Mouse (Mus musculus) NIH3T3 (cell line): ENCODE measurements around the gene Ptprk.

ENCODE experiments used
- DNase-seq: peaks from one replicate; pipeline ENCODE4 v3.0.0-alpha.2; 2012; ENCODE audit warnings: low read depth

The Ptprk gene

DNA sequence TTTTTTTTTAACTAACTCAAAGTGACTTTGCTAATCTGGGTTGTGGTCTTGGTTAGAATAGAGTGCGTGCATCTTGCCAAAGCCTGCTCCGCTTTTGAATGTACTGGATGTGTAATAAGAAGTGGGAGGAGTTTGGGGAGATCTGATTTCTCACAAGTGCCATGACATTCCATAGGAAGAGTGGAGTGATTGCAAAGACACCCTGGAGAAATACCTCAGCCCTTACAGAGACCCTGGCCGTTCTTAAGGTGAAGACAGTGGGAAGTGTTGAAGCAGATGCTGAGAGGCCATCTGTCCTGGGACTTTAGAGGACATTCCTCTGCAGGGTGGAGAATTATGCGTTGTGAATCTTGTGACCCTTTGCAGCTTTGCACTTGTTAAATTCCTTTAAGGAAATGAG is 110.7 kb downstream of the Ptprk start:
- DNase-seq: peak; percentile 35

DNA sequence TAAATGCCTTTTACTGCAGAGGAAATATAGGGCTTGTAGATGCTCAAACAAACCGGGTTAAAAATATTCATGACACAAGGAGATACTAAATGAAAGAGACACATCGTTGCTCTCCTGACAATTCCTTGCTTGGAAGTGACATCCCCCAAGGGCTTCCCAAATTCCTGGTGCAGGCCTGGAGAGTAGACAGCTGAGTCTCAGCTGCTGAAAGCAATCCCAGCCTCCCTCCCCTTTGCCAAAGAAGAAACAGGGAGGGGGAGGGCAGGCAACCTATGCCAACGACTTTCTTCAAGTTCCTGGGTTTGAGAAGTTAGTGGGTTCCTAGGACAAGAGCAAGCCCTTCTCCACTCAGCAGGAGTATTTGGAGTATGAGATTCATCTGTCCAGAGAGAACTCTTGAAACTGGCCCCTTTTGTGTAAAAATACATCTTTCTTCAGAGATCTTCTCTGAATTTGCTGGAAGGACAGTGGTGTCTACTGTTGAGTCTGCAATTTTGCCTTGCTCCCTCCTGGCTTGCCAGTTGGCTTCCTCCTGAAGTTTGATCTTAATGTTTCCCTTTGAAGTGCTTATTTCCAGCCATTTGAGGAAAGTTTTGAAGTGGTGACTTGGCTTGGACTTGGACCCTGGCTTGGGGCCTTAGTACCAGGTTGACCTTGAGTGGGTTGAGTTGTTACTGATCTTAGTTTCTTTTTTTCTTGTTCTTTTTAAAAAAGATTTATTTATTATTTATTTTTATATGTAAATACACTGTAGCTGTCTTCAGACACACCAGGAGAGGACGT is 111.6 kb downstream of the Ptprk start:
- DNase-seq: no peak

DNA sequence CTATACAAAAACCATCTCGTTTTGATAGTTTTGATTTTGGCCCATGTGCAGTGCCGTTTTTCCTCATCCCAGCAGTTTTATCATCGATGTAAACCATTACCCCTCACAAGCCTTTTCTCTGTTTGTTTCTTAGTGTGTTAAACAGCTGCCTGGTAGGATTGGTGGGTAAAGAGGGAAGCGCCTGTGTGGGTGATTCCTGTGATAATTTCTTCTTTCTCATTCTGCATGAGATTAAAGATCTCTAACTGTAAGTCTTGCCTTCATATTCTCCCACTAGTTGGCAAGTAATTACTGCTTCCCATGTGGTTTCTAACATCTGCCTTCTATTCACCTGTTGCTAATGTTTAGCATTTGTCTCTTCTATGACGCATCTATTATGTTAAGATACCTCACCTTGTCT is 116.8 kb downstream of the Ptprk start:
- no peak for DNase-seq

DNA sequence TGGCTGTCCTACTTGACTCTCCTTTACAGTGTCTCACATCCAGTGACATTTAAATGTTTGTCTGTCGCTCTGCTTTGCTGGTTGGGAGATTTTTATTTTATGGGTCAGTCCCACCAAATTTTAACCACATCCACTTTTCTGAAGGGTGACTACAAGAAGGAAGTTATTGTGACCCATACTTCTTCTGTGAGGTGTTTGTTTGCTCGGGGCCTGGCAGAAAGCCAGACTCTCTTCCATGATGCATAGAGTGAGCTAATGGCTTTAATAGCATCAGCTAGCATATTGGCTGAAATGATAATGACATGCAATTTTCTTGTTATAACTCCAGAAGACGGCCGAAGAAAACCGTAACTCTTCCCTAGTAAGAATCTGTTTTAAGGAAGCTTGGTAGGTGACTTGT is 119.0 kb downstream of the Ptprk start:
- peak; percentile 48 for DNase-seq

DNA sequence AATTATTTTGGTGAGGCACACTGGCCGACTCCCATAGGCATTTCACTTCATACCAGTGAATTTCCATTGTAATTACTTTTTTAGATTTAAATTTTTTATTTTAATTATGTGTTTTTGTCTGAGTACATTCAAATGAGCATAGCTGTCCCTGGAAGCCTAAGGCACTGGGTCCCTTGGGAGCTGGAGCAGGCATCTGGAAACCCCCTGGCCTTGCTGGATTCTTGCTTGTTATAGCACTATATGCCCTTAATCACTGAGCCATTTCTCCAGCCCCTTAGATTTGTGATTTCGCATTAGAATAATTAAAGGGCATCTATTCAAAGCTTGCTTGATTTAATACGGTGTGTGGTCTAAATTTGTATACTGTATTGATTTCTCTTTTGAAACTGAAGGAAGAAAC is 126.0 kb downstream of the Ptprk start:
- no peak for DNase-seq

DNA sequence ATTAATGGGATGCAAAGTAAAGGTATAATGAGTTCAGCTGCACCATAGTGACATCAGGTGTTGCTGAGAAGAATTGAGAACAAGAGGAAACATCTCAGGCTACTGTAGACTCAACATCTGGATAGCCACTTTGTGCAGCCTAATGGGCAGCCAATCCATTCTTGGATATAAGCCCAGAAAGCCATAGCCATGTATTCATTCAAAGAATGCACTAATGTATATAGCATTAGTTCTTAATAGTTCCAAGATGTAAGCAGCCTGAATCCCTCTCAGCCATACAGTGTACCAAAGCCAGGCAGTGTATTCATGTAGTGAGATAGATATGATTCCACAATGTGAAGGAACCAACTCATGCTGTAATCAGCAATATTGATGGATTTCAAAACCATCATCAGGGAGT is 134.8 kb downstream of the Ptprk start:
- peak; percentile 55 for DNase-seq

DNA sequence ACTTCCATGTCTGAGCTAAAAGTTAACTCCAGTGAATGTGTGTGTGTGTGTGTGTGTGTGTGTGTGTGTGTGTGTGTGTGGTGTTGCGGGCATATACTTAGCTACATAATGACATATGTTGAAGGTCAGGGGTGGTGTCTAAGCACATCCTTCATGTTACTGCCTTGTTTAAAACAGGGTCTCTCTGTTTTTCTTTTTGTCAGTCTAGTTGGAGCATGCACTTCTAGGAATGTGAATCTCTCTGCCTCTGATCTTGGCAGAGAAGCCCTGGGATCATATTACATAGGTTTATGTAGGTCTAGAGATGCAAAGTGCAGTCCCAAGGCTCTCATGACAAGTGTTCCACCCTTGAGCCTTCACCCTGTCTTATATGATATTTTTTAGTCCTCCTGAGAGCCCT is 137.5 kb downstream of the Ptprk start:
- DNase-seq: no peak

DNA sequence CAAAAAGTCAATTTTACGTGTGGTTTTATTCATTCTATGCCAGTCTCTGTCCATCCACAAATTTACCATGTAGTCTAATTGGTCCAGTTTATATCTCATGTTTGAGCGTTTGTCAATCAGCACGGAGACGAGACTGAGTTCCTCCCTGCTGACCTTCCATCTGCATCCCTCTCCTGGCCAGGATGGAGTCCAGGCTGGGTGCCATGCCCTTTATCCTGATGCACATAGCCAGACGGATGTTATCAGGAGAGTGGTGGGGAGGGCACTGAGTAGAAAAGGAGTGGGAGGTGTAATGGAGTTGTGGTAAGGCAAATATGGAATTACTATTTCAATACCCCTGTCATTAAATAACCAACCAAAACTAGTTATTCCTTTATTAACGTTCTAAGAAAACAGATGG is 140.5 kb downstream of the Ptprk start:
- no peak for DNase-seq

DNA sequence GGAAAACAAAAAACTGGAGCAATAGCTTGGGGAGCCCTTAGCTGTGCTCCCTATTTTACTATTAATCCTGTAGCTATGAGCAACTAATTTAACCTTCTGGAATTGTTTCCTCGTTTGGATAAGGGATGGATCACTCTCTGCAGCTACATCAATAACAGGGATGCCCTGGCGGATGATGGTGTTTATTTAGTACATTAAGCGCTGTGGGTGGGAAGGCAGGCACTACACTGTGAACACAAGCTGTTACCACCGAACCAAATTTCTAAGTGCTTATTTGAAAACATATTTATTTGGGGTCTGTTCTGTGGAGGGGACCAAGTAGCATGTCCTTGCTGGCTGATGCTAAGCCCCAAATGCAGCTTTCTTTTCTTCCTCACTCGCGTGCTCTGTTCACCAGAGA is 149.0 kb downstream of the Ptprk start:
- no peak for DNase-seq

DNA sequence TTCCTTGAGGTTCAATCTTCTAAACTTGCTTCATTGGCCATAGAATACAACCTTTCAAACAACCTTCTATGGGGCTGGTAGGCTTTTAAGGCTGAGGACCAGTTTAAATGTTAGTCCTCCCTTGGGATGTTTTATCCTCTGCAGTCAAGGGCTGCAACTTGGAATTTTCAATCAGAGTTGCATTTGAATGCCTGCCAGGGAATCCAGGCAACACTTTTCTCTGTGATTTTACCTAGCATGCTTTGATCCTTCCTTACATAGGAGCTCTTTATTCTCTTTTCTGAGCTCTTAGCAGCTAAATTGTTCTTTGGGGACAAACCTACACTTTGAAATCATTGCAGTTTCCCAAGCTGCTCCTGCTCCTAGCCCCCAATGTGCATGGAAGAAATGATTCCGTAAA is 149.8 kb downstream of the Ptprk start:
- DNase-seq: no peak

DNA sequence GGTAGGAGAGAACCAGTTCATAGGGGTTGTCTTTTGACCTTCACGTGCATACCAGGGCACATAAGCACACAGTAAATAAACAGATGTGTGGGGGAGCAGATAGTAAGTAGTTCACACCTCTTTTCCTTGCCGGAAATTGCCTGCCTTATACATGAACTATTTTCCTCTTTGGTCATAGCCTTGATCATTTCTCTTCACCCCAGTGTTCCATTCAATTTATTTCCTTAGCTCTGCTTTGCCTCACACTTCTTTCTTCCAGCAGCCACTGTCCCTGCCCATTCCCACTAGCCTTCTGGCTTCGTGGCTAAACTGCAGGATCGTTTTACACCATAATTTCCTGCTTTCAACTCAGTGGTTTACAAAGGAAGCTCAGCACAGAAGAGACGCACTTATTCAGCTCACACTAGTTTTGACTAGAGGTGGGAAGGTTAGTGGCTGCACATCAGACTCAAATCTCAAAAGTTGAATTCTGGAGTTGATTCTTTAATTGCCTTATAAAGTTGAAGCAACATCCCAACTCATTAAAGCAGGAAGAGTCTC is 151.0 kb downstream of the Ptprk start:
- DNase-seq: no peak

DNA sequence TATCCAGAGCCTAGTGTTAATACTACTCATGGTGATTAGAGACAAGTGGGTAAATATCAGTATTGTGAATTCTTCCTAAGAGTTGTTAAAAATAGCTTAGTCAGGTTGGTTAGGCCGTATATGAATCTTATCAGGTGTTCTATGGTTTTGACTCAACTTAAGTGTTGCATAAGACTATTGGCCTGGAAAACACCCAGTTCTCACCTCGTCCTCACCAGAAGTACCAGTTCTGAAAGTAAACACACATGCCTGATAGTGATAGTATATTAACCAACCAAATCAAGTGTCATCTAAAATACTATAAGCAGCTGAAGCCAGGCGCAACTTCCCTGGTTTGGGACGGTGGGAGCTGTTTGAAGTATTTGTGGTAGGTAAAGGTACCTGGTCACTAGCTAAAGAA is 153.1 kb downstream of the Ptprk start:
- DNase-seq: no peak

DNA sequence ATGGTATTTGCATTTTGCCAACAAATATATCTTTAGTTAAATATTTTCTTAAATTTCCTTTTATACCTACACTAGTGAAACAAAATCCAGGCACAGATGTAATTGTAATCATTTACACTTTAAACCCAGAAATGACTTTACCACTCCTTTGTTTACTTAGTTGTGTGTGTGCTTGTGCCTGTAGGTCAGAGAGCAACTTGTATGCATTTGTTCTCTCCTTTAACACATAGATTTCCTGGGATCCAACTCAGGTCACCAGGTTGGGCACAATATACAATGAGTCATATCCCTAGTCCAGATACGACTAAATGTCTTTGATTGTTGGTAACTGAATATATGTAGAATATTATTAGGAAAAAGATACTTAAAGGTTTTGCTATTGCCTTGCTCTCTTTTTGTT is 153.6 kb downstream of the Ptprk start:
- no peak for DNase-seq

DNA sequence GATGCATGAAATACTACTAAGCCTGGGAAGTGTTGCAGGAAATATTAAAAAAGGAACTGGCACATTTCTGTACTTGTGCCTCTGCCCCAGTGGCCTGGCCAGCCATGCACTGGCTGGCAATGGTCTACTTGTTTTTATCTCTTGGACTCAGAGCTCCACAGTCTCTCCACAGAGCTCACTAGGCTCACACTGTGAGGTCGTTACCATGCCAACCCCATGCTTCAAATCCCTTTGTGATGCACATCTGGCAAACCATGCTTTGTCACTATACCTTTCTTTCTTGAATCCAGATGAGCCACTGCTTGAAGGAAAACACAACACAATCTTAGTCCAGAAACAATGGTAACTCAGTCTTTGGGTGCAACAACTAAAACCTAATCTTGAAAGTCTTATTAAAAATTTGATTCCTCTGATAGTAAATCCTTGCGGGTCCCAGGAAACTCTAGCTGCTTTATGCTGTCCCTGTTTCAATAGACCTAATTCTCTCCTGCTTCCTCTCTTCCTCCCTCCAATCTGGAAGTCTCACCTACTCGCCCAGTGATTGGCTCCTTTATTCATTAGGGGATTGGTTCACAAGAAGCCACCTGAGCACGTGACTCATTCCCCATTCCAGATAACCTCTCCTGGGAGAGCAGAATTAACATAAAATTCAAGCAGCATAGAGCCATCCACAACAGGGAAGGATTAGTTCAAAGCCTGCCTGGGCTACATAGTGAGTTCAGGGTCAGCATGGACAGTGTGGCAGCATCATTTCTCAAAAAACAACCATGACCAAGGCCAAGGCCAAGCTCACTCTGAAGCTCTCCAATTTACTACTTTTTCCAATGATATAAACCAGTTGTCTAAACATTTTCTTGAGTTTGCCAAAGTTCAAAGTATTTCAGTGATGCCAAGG is 157.9 kb downstream of the Ptprk start:
- DNase-seq: peak; percentile 20

DNA sequence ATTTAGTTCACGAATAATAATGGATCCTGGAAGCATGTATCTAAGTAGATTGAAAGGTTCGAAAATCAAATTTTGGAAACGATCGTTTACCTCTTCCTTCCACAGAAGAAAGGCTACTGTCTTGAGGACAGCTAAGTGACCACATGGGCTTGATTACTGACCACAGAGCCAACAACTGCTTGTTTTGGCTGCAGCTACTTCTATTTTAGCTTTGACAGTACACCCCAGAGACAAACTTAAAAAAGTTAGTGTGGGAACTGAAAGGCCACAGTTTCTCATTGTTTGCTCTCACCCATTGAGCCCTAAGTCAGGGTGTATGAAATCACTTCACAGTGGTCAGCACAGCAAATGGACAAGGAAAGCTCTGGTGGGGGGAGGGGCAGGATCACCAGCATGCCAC is 174.4 kb downstream of the Ptprk start:
- peak; percentile 6 for DNase-seq

DNA sequence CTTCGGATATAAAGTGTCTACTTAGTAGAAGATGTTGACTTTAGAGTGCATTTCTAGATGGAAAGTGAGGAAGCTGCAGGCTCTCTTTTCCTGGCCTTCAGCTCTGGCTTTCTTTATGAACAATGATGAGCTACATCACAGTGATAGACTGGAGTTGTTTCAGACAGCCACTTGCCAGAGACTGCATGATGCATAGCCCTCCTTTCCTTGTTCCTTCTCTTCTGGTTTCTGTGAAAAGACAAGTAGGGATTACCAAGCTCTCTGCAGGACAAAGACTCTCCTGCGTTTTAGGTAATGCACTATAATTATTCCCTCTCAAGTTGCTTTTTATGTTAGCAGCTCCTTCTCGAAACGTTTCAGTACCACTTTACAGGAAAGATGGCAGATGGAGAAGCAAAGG is 176.8 kb downstream of the Ptprk start:
- no peak for DNase-seq

DNA sequence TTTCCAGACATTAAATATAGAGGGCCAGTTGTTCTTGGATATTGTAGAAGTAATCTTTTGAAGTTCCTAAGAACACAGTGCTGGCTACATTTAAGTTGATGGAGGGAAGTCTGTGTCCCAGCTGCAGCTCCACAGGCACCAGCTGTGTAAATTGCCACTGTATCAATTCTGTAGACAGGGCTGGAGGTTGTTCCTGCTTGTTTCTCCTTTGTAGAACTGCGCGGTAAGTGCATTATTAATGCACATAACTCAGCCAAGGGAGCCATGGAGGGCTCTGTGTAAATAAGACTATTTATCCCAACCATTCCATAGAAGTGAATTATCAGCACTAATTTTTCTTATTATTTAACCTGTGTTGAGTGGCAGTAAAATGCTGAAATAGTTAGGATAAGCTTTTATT is 186.0 kb downstream of the Ptprk start:
- DNase-seq: no peak

DNA sequence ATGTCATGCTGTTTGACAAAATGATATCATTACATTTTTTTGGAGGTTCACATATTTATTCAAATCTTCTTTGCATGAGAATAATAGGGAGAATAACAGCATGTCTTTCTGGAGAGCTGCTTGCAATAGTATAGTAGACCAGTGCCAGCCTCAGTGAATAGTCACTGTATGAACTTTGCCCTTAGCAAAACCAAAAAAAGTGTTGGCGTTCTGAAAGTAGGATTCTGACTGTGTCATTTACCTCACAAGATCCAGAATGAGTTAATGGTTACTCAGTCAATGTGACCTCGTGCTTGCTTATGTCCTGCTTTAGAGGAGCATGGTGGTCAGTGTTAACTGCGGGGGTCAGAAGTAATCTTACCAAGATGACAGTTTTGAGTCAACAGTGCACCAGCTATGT is 187.5 kb downstream of the Ptprk start:
- DNase-seq: no peak

DNA sequence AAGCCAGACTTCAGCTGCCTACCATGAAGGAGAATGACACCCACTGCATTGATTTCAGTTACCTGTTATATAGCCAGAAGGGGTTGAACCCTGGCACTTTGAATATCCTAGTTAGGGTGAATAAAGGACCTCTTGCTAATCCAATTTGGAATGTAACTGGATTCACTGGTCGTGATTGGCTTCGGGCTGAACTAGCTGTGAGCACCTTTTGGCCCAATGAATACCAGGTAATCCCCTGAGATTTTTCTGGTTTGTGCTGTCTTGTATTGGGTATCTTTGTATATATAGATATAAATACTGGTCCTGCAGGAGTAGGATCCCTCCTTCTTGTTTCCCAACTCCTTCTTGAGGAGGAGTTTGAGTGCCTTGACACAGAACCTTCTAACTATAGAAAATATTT is 188.9 kb downstream of the Ptprk start:
- DNase-seq: no peak

DNA sequence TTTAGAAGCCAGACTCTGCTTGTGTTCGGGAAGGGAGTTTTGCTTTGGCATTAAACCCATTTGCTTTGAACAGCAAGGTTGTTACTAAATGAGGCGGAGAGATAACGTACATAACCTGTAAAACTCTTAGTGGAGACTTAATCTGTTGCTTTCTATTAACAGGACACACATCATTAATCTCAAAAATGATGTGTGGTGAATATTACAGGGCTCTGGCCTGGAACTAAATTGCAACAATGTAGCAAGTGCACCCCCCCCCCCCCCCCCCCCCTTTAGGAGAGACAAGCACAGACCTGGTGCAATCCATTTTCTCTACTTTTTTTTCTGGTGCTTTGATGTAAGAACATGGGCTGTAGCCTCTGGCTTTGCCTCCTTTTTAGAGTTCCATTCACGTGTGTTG is 195.7 kb downstream of the Ptprk start:
- DNase-seq: no peak

DNA sequence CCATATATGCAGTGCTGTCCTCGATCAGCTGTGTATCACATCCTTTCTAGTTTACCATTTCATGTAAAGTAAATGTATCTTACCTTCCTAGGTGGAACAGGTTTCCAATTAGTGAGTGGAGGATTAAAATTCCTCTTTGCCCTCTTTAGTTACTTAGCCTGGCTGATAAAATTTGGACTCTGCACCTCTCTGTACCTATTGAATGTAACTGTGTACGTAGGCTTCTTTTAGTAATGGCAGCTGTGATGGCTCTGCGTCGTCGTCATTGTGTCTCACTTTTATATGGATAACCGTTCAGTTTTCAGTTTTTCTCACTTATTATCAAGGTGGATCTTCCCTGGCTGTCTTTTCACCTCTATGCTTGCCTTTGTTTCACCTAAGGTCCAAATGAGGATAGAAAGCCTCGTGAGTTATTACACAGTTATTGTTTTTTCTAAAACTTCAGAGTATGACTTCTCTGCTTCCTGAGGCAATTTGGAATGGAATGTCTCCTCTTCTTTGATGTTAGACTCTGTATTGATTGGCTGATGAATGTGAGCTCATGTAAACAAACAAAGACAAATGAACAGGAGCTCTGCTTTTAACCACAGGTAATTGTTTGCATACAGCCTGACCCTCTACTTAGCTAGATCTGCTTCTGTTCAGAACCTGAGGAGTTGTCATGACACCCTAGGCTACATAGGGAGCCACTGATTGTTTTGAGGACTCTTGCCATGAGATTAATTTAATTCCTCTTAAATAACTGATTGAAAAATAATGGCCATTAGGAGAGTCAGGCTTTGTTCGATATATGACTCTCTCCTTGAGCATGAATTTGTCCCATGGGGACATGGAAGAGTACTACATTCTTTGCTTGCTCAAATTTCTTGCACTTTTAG is 197.3 kb downstream of the Ptprk start:
- DNase-seq: no peak

DNA sequence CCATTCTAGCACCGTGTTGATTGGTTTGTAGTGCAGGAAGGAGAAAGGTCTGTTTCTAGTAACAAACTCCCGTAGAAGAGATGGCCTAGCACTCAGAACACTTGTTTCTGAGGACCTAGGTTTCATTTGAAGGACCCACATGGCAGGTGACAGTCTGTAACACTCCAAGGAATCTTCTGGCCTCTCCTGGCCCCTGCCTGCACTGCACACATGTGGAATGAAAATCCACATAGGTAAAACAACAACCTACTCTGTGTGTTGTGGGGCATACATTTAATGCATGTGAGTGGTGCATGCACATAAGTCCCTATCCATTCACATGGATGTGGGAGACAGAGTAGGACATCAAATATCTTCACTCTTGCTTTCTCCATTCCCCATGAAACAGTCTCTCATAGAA is 204.1 kb downstream of the Ptprk start:
- no peak for DNase-seq
